Mouse (Mus musculus): ENCODE measurements around the gene Mgat4b.
"Not testable (repeated sequence)": the region's sequence is repeated elsewhere in the genome, so short reads cannot be mapped to it uniquely, and the experiment has no call there.

Gene Mgat4b

GRCm38 (mm10) chr11:50210505-50211151, at the start of gene Mgat4b, which contains the start of gene Sqstm1:
Gene Mgat4b, plus strand, starts transcription at chr11:50210890.
Gene Sqstm1, minus strand, starts transcription at chr11:50210827.
- peak; percentile 84 to 88 for DNase-seq (ENCODE audit: low spot score in 2 of 2)

- DNase-seq (ENCODE audit: low spot score in 2 of 2), result peak in 1 of 2 experiments; percentile 45
Measured at GRCm38 (mm10) chr11:50161578-50162304, 48.9 kb upstream of the Mgat4b start.

GRCm38 (mm10) chr11:50162338-50163050, 48.2 kb upstream of the Mgat4b start:
- DNase-seq (ENCODE audit: low spot score in 2 of 2), result no peak

GRCm38 (mm10) chr11:50168352-50168751, 42.3 kb upstream of the Mgat4b start:
- DNase-seq (ENCODE audit: low spot score in 2 of 2), result no peak

GRCm38 (mm10) chr11:50174111-50174729, 36.5 kb upstream of the Mgat4b start, which contains the start of gene Mrnip:
Gene Mrnip, plus strand, starts transcription at chr11:50174444.
- not testable (repeated sequence) for DNase-seq (ENCODE audit: low spot score in 2 of 2)

- DNase-seq (ENCODE audit: low spot score in 2 of 2), result peak; percentile 97
Measured at GRCm38 (mm10) chr11:50174730-50175187, 35.9 kb upstream of the Mgat4b start.

GRCm38 (mm10) chr11:50176351-50176750, 34.3 kb upstream of the Mgat4b start:
- DNase-seq (ENCODE audit: low spot score in 2 of 2), result no peak

- DNase-seq (ENCODE audit: low spot score in 2 of 2), result peak; percentile 35 to 62
Measured at GRCm38 (mm10) chr11:50177111-50177510, 33.6 kb upstream of the Mgat4b start.

GRCm38 (mm10) chr11:50178532-50179488, 31.9 kb upstream of the Mgat4b start:
- DNase-seq (ENCODE audit: low spot score in 2 of 2), result no peak

- no peak for DNase-seq (ENCODE audit: low spot score in 2 of 2)
Measured at GRCm38 (mm10) chr11:50180478-50181231, 30.0 kb upstream of the Mgat4b start.

- DNase-seq (ENCODE audit: low spot score in 2 of 2), result no peak
Measured at GRCm38 (mm10) chr11:50182702-50183101, 28.0 kb upstream of the Mgat4b start.

- DNase-seq (ENCODE audit: low spot score in 2 of 2), result no peak
Measured at GRCm38 (mm10) chr11:50184788-50185187, 25.9 kb upstream of the Mgat4b start.

GRCm38 (mm10) chr11:50188682-50189081, 22.0 kb upstream of the Mgat4b start:
- no peak for DNase-seq (ENCODE audit: low spot score in 2 of 2)

GRCm38 (mm10) chr11:50190362-50190761, 20.3 kb upstream of the Mgat4b start:
- DNase-seq (ENCODE audit: low spot score in 2 of 2), result no peak

- DNase-seq (ENCODE audit: low spot score in 2 of 2), result no peak
Measured at GRCm38 (mm10) chr11:50192278-50192677, 18.4 kb upstream of the Mgat4b start.

- no peak for DNase-seq (ENCODE audit: low spot score in 2 of 2)
Measured at GRCm38 (mm10) chr11:50194070-50194469, 16.6 kb upstream of the Mgat4b start.

GRCm38 (mm10) chr11:50194793-50195192, 15.9 kb upstream of the Mgat4b start:
- no peak for DNase-seq (ENCODE audit: low spot score in 2 of 2)

- no peak for DNase-seq (ENCODE audit: low spot score in 2 of 2)
Measured at GRCm38 (mm10) chr11:50197500-50197899, 13.2 kb upstream of the Mgat4b start.

GRCm38 (mm10) chr11:50198219-50198846, 12.4 kb upstream of the Mgat4b start:
- DNase-seq (ENCODE audit: low spot score in 2 of 2), result no peak
